Mouse (Mus musculus): ENCODE measurements around the gene Dusp16.

DNA sequence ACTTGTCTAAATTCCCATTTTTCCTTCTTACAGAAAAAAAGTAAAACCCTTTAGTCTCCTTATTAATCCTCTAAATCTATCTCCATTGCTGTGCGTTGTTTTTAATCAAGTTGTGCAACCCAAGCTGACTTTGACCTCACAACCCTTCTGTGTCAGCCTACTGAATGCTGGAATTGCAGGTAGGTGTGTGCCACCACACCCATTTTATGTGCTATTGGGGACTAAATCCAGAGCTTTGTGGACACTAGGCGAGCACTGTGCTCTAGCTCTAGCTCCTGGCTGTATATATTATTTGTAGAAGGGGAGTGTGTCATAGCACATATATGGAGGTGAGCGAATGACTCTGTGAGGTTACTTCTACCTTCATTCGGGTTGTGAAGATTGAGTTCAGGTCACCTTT lies 41.3 kb downstream of the Dusp16 start:
- TF ChIP-seq CEBPB (IDR thresholded peaks at IDR 0.05; ENCODE audit: insufficient read depth, poor library complexity, severe bottlenecking) = no peak
- no peak for TF ChIP-seq POLR2A (IDR thresholded peaks at IDR 0.05; ENCODE audit: insufficient read length, low read depth)
- no peak for TF ChIP-seq MAX (IDR thresholded peaks at IDR 0.05; ENCODE audit: low read depth)
- TF ChIP-seq TCF12 (IDR thresholded peaks at IDR 0.05; ENCODE audit: insufficient read depth, poor library complexity, severe bottlenecking) = no peak
- no peak for TF ChIP-seq USF1 (IDR thresholded peaks at IDR 0.05; ENCODE audit: low read depth)
- TF ChIP-seq MYOG (IDR thresholded peaks at IDR 0.05; ENCODE audit: control insufficient read depth in 1 of 3, insufficient read depth in 1 of 3, insufficient read length in 2 of 3, low read depth in 2 of 3) = no peak
- no peak for TF ChIP-seq REST (IDR thresholded peaks at IDR 0.05; ENCODE audit: insufficient read depth, insufficient read length)
- TF ChIP-seq POLR2AphosphoS2 (IDR thresholded peaks at IDR 0.05; ENCODE audit: insufficient read length, low read depth) = no peak
- TF ChIP-seq TCF3 (IDR thresholded peaks at IDR 0.05; ENCODE audit: insufficient read length, low read depth) = no peak
- no peak for TF ChIP-seq E2F4 (IDR thresholded peaks at IDR 0.05; ENCODE audit: insufficient read depth)
- no peak for TF ChIP-seq MYOD1 (IDR thresholded peaks at IDR 0.05; ENCODE audit: control insufficient read depth in 1 of 3, insufficient read length in 2 of 3, low read depth in 2 of 3)
- no peak for TF ChIP-seq SRF (IDR thresholded peaks at IDR 0.05; ENCODE audit: control insufficient read depth, insufficient read length, low read depth)
